Mouse (Mus musculus) MEL (cell line): ENCODE data around the gene C330007P06Rik. TPM values are rescaled to one million over a fixed set of nuclear protein-coding genes. Genes with fewer than 3 reads are reported as not detected.
A peak's percentile ranks its signal among the peaks of the same experiment; 100 is the strongest.

ENCODE experiments used
- DNase-seq: peaks from one replicate; pipeline ENCODE4 v3.0.0; 2011; ENCODE audit warnings: low read depth, low spot score
- H3K27ac ChIP-seq: 2 replicates; pipeline ENCODE4 v1.5.1; 2012; ENCODE audit warnings: low read depth, mild to moderate bottlenecking, control low read depth, low read length, moderate library complexity; ENCODE audit not compliant: control insufficient read depth
- H3K27me3 ChIP-seq, 2 experiments: fragments of 150-350 bp in 1 of 2; sonication (generic) in 1 of 2; 2 replicates each; pipeline ENCODE4 v1.6.1; 2012; ENCODE audit warnings: low read length in 2 of 2, mild to moderate bottlenecking in 2 of 2, improper control_type of control experiment in 1 of 2, moderate library complexity in 1 of 2; ENCODE audit not compliant: insufficient read depth in 2 of 2, control insufficient read depth in 1 of 2
- H3K36me3 ChIP-seq, 2 experiments: 2 replicates each; pipeline ENCODE4 v1.6.1; 2012 to 2014; ENCODE audit warnings: low read length in 2 of 2, improper control_type of control experiment in 1 of 2, inconsistent platforms in 1 of 2, mild to moderate bottlenecking in 1 of 2; ENCODE audit not compliant: insufficient read depth in 2 of 2, control insufficient read depth in 1 of 2
- H3K4me1 ChIP-seq, 2 experiments: fragments of 150-350 bp in 1 of 2; sonication (generic) in 1 of 2; 2 replicates each; pipeline ENCODE4 v1.6.1; 2012; ENCODE audit warnings: low read length in 2 of 2, improper control_type of control experiment in 1 of 2, mild to moderate bottlenecking in 1 of 2; ENCODE audit not compliant: insufficient read depth in 2 of 2, control insufficient read depth in 1 of 2
- H3K4me3 ChIP-seq, 2 experiments: fragments of 150-350 bp in 1 of 2; sonication (generic) in 1 of 2; 2 replicates each; pipeline ENCODE4 v1.5.1; 2012; ENCODE audit warnings: low read depth in 2 of 2, low read length in 2 of 2, mild to moderate bottlenecking in 2 of 2, moderate library complexity in 2 of 2, control low read depth in 1 of 2, improper control_type of control experiment in 1 of 2; ENCODE audit not compliant: control insufficient read depth in 1 of 2, insufficient read depth in 1 of 2
- H3K79me2 ChIP-seq: 2 replicates; pipeline ENCODE4 v1.6.1; 2012; ENCODE audit warnings: mild to moderate bottlenecking, low read length, moderate library complexity; ENCODE audit not compliant: control insufficient read depth, poor library complexity, insufficient read depth
- H3K9ac ChIP-seq: 2 replicates; pipeline ENCODE4 v1.6.1; 2012; ENCODE audit warnings: low read depth, mild to moderate bottlenecking, control low read depth, low read length, moderate library complexity; ENCODE audit not compliant: control insufficient read depth, poor library complexity, severe bottlenecking
- H3K9me3 ChIP-seq: fragments of 150-350 bp; sonication (generic); replicated peaks from 2 replicates; pipeline ENCODE4 v1.6.1; 2012; ENCODE audit warnings: mild to moderate bottlenecking, low read length, improper control_type of control experiment, moderate library complexity; ENCODE audit not compliant: insufficient read depth
- CHD1 ChIP-seq: IDR thresholded peaks from 2 replicates; pipeline ENCODE4 v1.6.1; 2012; ENCODE audit warnings: low read depth, mild to moderate bottlenecking, inconsistent platforms, low read length, improper control_type of control experiment
- CTCF ChIP-seq, 3 experiments: IDR thresholded peaks in 2 of 3; conservative IDR thresholded peaks in 1 of 3; 2 replicates each; pipeline ENCODE4 v1.5.1; 2011 to 2012; ENCODE audit warnings: low read length in 3 of 3, low read depth in 2 of 3, mild to moderate bottlenecking in 2 of 3, improper control_type of control experiment in 1 of 3, inconsistent platforms in 1 of 3, mixed read lengths in 1 of 3, moderate library complexity in 1 of 3; ENCODE audit not compliant: control insufficient read depth in 1 of 3, insufficient read depth in 1 of 3, poor library complexity in 1 of 3, severe bottlenecking in 1 of 3
- E2F4 ChIP-seq: IDR thresholded peaks from 2 replicates; pipeline ENCODE4 v1.6.1; 2011; ENCODE audit warnings: low read depth, low read length, improper control_type of control experiment, borderline replicate concordance
- EP300 ChIP-seq, 2 experiments: IDR thresholded peaks; 2 replicates each; pipeline ENCODE4 v1.6.1; 2011; ENCODE audit warnings: improper control_type of control experiment in 2 of 2, low read length in 2 of 2, low read depth in 1 of 2, mild to moderate bottlenecking in 1 of 2
- JUND ChIP-seq: IDR thresholded peaks from 2 replicates; pipeline ENCODE4 v1.6.1; 2011; ENCODE audit warnings: low read depth, mild to moderate bottlenecking, improper control_type of control experiment, low read length
- KAT2A ChIP-seq: conservative IDR thresholded peaks from 2 replicates; pipeline ENCODE4 v1.6.1; 2012; ENCODE audit warnings: low read depth, low read length, improper control_type of control experiment, inconsistent platforms
- MAZ ChIP-seq: IDR thresholded peaks from 2 replicates; pipeline ENCODE4 v1.6.1; 2012; ENCODE audit warnings: low read depth, mild to moderate bottlenecking, inconsistent platforms, low read length, improper control_type of control experiment
- MEF2A ChIP-seq: IDR thresholded peaks from 2 replicates; pipeline ENCODE4 v1.6.1; 2014; ENCODE audit warnings: low read depth, mild to moderate bottlenecking, inconsistent platforms, low read length, improper control_type of control experiment; ENCODE audit not compliant: poor library complexity, insufficient replicate concordance, severe bottlenecking; ENCODE audit errors: extremely low read depth
- MYB ChIP-seq: IDR thresholded peaks from 2 replicates; pipeline ENCODE4 v1.6.1; 2011; ENCODE audit warnings: mild to moderate bottlenecking, low read depth, low read length, improper control_type of control experiment
- NELFE ChIP-seq: IDR thresholded peaks from 2 replicates; pipeline ENCODE4 v1.6.1; 2011; ENCODE audit warnings: low read depth, low read length, improper control_type of control experiment
- POLR2A ChIP-seq, 2 experiments: IDR thresholded peaks; 2 replicates each; pipeline ENCODE4 v1.6.1; 2011 to 2012; ENCODE audit warnings: low read length in 2 of 2, mild to moderate bottlenecking in 2 of 2, control low read depth in 1 of 2, improper control_type of control experiment in 1 of 2, low read depth in 1 of 2, moderate library complexity in 1 of 2; ENCODE audit not compliant: control insufficient read depth in 1 of 2, insufficient read depth in 1 of 2, poor library complexity in 1 of 2
- POLR2AphosphoS2 ChIP-seq: IDR thresholded peaks from 2 replicates; pipeline ENCODE4 v1.6.1; 2011; ENCODE audit warnings: low read length, improper control_type of control experiment
- RCOR1 ChIP-seq: IDR thresholded peaks from 2 replicates; pipeline ENCODE4 v1.6.1; 2012; ENCODE audit warnings: low read depth, mild to moderate bottlenecking, inconsistent platforms, low read length, improper control_type of control experiment
- TAL1 ChIP-seq: IDR thresholded peaks from 2 replicates; pipeline ENCODE4 v1.6.1; 2012; ENCODE audit warnings: mild to moderate bottlenecking, inconsistent platforms, low read length, moderate library complexity, mixed read lengths
- TBP ChIP-seq: IDR thresholded peaks from 2 replicates; pipeline ENCODE4 v1.8.0; 2011; ENCODE audit warnings: low read depth, low read length, improper control_type of control experiment
- TCF12 ChIP-seq: IDR thresholded peaks from 2 replicates; pipeline ENCODE4 v1.6.1; 2014; ENCODE audit warnings: low read depth, mild to moderate bottlenecking, inconsistent platforms, low read length, improper control_type of control experiment, moderate library complexity
- USF1 ChIP-seq: IDR thresholded peaks from 2 replicates; pipeline ENCODE4 v1.6.1; 2014; ENCODE audit warnings: low read depth, mild to moderate bottlenecking, inconsistent platforms, low read length, improper control_type of control experiment, moderate library complexity
- USF2 ChIP-seq, 2 experiments: IDR thresholded peaks; 2 replicates each; pipeline ENCODE4 v1.6.1; 2011 to 2012; ENCODE audit warnings: improper control_type of control experiment in 2 of 2, low read length in 2 of 2, borderline replicate concordance in 1 of 2, inconsistent platforms in 1 of 2, low read depth in 1 of 2, mild to moderate bottlenecking in 1 of 2; ENCODE audit not compliant: insufficient read depth in 1 of 2
- ZC3H11A ChIP-seq: IDR thresholded peaks from 2 replicates; pipeline ENCODE4 v1.6.1; 2012; ENCODE audit warnings: low read depth, mild to moderate bottlenecking, inconsistent platforms, low read length, improper control_type of control experiment
- ZKSCAN1 ChIP-seq: IDR thresholded peaks from 2 replicates; pipeline ENCODE4 v1.6.1; 2012; ENCODE audit warnings: low read depth, mild to moderate bottlenecking, inconsistent platforms, low read length, improper control_type of control experiment, moderate library complexity
- ZMIZ1 ChIP-seq: IDR thresholded peaks from 2 replicates; pipeline ENCODE4 v1.6.1; 2012; ENCODE audit warnings: low read depth, mild to moderate bottlenecking, inconsistent platforms, low read length, improper control_type of control experiment, moderate library complexity
- ZNF384 ChIP-seq: IDR thresholded peaks from 2 replicates; pipeline ENCODE4 v1.6.1; 2012; ENCODE audit warnings: low read depth, mild to moderate bottlenecking, inconsistent platforms, low read length, improper control_type of control experiment
- polyA plus RNA-seq, 2 experiments: library from polyadenylated mRNA; stranded (reverse) in 1 of 2; unstranded in 1 of 2; fragments of >175 nt in 1 of 2; fragments of >200 nt in 1 of 2; gene quantifications; 2 replicates each; pipeline versions ENCODE4 v1.2.1 to v1.2.4; 2012; ENCODE audit warnings: low replicate concordance in 2 of 2, low read depth in 1 of 2; ENCODE audit not compliant: insufficient read length in 2 of 2, insufficient read depth in 1 of 2, missing spikeins in 1 of 2
- total RNA-seq: library from RNA; depleted of rRNA; stranded (reverse); fragments of 300-350 nt; gene quantifications from 2 replicates; pipeline ENCODE4 v1.2.3, GENCODE M21; 2012

C330007P06Rik gene
- total and polyA plus RNA-seq, 3 experiments: 15.1 to 17.1 TPM; not detected in 1

DNA sequence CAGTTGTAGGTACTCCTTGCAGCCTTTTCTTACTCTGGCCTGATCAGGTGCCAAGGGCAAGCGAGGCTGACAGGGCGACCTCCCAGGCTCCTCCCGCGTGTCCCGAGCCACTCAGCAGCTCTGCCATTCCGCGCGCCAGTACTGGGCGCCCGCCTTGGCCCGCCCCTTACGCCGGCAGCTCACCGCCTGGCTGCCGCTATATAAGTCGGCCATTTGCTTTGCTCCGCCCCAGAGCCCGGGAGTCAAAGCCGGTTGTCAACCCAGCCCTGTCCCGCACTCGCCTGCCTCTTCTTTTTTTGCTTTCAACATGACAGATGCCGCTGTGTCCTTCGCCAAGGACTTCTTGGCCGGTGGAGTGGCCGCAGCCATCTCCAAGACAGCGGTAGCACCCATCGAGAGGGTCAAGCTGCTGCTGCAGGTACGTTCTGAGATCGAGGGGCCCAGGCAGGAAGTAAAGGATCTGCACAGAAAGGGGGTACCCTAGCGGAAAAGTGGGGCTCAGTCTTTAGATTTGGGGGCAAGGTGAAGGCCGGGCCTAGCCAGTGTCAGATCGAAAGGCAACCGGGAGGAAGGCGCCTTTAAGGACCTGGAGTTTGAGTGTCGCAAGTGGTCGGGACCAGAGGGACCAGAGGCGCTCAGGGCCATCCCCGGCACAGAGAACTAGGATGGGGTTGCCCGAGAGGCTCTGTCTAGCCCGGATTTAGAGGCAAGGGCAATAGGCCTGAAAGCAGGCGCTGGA is 78.3 kb downstream of the C330007P06Rik start, which contains the start of gene Slc25a5 (continued):
- TF ChIP-seq ZC3H11A (no peak), TCF12 (0 out of 2 replicates have a peak, but pooled peaks have one; percentile 11), JUND (no peak), USF1 (no peak), ZMIZ1 (peak; percentile 81), CTCF (IDR thresholded peaks at IDR 0.05 in 2 of 3, conservative IDR thresholded peaks at IDR 0.05 in 1 of 3; ENCODE audit: control insufficient read depth in 1 of 3, insufficient read depth in 1 of 3, low read depth in 2 of 3, low read length in 3 of 3, poor library complexity in 1 of 3, severe bottlenecking in 1 of 3) (no peak), CHD1 (peak; percentile 72; the same call in 1 of the 2 replicates), RCOR1 (no peak), EP300 (IDR thresholded peaks at IDR 0.05; ENCODE audit: low read depth in 1 of 2, low read length in 2 of 2) (no peak), NELFE (peak; percentile 71), KAT2A (no peak), ZKSCAN1 (no peak), POLR2AphosphoS2 (peak; percentile 75), E2F4 (no peak), TBP (peak; percentile 92), TAL1 (no peak), MEF2A (no peak)

DNA sequence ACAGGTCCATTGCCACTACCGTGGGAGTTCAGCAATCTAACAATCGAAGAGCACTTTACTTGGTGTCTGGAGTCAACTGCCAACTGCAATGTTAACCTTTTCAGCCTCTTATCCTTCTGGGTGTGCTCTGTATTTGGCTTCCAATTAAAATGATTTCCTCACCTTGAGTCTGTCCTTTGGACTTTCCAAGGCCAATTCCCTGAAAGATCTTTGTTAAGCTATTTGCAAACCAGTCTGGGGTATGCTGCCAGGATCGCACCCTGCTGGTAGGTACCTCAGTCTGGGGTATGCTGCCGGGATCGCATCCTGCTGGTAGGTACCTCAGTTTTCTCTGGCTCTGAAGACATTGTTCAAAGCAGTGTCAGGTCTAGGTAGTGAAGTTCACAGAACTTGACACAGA is 79.3 kb downstream of the C330007P06Rik start:
- Histone ChIP-seq H3K9me3 (no peaks in the 10 kb centered on the region), H3K36me3 (peaks cover 1 to 7% of the 10 kb centered on the region in 2 experiments; a peak in 3 of 4 replicates), H3K4me3 (no peak overlapping the region), H3K79me2 (peaks cover 15% of the 10 kb centered on the region), H3K9ac (no peak overlapping the region; the same call in 1 of the 2 replicates), H3K4me1 (peaks cover 3% of the 10 kb centered on the region in 2 experiments; a peak in 3 of 4 replicates), H3K27me3 (no peaks in the 10 kb centered on the region), H3K27ac (no peak overlapping the region)
- TF ChIP-seq USF2 (IDR thresholded peaks at IDR 0.05; ENCODE audit: borderline replicate concordance in 1 of 2, insufficient read depth in 1 of 2, low read depth in 1 of 2, low read length in 2 of 2) (no peak), MAZ (no peak), POLR2A (IDR thresholded peaks at IDR 0.05; ENCODE audit: control insufficient read depth in 1 of 2, insufficient read depth in 1 of 2, low read depth in 1 of 2, low read length in 2 of 2, poor library complexity in 1 of 2) (no peak), KAT2A (no peak), TBP (no peak), MYB (no peak), MEF2A (no peak), ZKSCAN1 (no peak), ZNF384 (no peak)
- DNase-seq: peak; percentile 6
